Mouse (Mus musculus) bone marrow, adult 2 months (tissue): ENCODE measurements around the gene Nhlrc4. TPM values are rescaled to one million over a fixed set of nuclear protein-coding genes. Genes with fewer than 3 reads are reported as not detected.

Experiments
- H3K27ac ChIP-seq: fragments of 200-500 bp; 2 replicates; pipeline ENCODE4 v1.5.1; 2012; ENCODE audit warnings: low read depth, mild to moderate bottlenecking, control low read depth, inconsistent platforms, low read length; ENCODE audit not compliant: control insufficient read depth, poor library complexity, insufficient read depth
- H3K4me1 ChIP-seq: fragments of 200-500 bp; 2 replicates; pipeline ENCODE4 v1.6.1; 2011; ENCODE audit warnings: low read length; ENCODE audit not compliant: control insufficient read depth, insufficient read depth
- H3K4me3 ChIP-seq: fragments of 200-500 bp; replicated peaks from 2 replicates; pipeline ENCODE3; 2011; ENCODE audit warnings: mild to moderate bottlenecking, low read depth, low read length, control low read depth; ENCODE audit not compliant: control insufficient read depth
- CTCF ChIP-seq: fragments of 200-500 bp; IDR thresholded peaks from 2 replicates; pipeline ENCODE4 v1.5.1; 2011; ENCODE audit warnings: low read length, control low read depth; ENCODE audit not compliant: control insufficient read depth, insufficient read depth
- POLR2A ChIP-seq: fragments of 200-500 bp; IDR thresholded peaks from 2 replicates; pipeline ENCODE4 v1.6.1; 2011; ENCODE audit warnings: low read depth, mild to moderate bottlenecking, control low read depth, low read length, borderline replicate concordance; ENCODE audit not compliant: control insufficient read depth
- WGBS: fragments of 180-500 bp; shearing (Covaris S2); methylation state at CpG from one replicate; pipeline ENCODE4 v1.1.7; 2018; 5-methylcytosine and 5-hydroxymethylcytosine counted together
- polyA plus RNA-seq: library from polyadenylated mRNA; stranded (reverse); fragments of >200 nt; gene quantifications from 2 replicates; pipeline ENCODE4 v1.2.4, GENCODE M21; 2011; ENCODE audit warnings: low replicate concordance; ENCODE audit not compliant: missing spikeins, insufficient read depth, insufficient read length

The Nhlrc4 gene
- polyA plus RNA-seq, 1 experiment, result 6.8 TPM

DNA sequence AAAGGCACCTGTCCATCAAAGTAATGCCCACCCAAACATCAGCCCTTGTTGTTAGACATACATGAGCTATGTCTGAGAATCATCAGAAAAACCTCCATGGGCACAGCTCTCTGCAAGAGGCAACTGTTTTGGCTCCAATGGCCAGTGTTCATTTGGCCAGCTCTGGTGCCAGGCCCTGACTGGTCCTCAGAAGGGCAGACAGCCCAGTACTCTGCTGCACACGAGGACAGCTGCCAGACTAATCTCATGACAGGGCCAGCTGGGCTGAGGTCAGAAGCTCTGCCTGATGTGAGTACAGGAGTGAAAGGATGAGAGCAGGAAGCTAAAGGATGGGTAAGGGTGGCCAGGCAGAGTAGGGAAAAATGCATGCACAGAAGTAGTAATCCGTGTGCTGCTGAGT is 19.4 kb downstream of the Nhlrc4 start:
- no peak overlapping the region for H3K27ac ChIP-seq
- WGBS, result 83% methylated on average over 2 of the region's 2 CpGs
- H3K4me3 ChIP-seq, result no peak overlapping the region
- H3K4me1 ChIP-seq, result no peaks in the 10 kb centered on the region
- no peak for TF ChIP-seq POLR2A
- TF ChIP-seq CTCF, result no peak

DNA sequence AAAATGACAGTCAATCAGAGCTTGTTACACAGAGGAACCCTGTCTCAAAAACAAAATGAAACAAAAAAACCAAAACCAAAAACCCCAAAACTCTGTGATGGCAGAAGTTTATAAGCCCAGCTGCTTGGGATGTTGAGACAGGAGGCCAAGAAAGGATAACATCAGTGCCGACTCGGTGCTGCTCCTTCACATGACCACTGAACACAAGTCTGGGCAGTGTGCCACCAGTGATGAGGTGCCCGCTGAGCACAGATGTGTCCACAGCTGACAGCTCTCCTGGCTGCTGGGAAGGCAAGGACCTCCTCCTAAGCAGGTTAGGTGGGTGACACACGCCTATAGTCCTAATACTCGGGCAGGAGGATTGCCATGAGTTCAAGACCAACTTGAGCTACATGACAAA is 22.6 kb downstream of the Nhlrc4 start:
- 40% methylated on average over 5 of the region's 5 CpGs for WGBS

DNA sequence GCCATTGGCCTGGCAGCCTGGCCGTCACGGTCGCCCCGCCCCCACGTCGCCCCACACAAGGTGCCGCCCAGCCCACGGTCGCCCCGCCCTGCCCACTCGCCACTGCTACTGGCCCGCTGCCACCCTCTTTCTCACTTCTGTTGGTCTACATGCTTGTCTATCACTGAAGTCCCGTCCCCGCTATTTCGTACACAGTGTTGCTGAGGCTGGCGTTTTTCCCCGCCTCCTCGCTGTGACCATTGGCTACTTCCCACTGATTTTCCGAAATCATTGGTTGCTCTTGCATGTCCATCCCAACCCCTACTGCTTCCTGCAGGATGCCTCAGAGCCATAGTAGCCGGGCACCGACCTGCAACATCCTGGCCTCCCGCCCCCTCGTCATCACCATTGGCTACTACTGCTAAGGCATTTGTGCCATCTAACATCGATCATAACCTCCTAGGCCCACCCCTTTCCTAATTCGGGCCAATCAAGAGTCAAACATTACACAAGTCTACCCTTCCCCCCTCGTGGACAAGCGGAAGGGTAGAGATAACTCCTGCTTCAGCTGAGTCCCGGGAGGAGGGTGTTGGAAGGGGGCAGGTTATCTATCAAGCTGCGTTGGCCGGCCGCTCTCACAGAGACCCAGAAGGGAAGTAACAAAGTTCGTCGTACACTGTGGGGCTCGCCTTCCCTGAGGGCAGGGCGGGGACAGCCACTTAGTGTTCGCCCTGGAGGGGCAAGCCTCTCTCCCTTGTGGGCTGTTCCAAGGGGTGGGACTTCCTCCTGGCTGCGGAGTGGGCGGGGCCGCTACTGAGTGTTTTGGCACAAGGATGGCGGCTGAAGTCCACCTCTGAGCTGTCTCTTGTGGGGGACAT is 24.7 kb downstream of the Nhlrc4 start:
- H3K27ac ChIP-seq, result peak overlapping the region; percentile 94
- TF ChIP-seq POLR2A, result peak; percentile 43; the same call in 1 of the 2 replicates
- TF ChIP-seq CTCF, result 0 out of 2 replicates have a peak, but pooled peaks have one; percentile 8
- peak overlapping the region; percentile 88 for H3K4me3 ChIP-seq
- under 1% methylated on average over 40 of the region's 40 CpGs for WGBS
- H3K4me1 ChIP-seq, result peaks cover 2% of the 10 kb centered on the region; the same call in 1 of the 2 replicates

More for the DNA sequence above, 22.6 kb downstream of the Nhlrc4 start:
- H3K4me3 ChIP-seq, result no peak overlapping the region
- TF ChIP-seq CTCF (no peak), POLR2A (no peak)
- H3K27ac ChIP-seq, result no peak overlapping the region
- H3K4me1 ChIP-seq, result peaks cover 2% of the 10 kb centered on the region; the same call in 1 of the 2 replicates

DNA sequence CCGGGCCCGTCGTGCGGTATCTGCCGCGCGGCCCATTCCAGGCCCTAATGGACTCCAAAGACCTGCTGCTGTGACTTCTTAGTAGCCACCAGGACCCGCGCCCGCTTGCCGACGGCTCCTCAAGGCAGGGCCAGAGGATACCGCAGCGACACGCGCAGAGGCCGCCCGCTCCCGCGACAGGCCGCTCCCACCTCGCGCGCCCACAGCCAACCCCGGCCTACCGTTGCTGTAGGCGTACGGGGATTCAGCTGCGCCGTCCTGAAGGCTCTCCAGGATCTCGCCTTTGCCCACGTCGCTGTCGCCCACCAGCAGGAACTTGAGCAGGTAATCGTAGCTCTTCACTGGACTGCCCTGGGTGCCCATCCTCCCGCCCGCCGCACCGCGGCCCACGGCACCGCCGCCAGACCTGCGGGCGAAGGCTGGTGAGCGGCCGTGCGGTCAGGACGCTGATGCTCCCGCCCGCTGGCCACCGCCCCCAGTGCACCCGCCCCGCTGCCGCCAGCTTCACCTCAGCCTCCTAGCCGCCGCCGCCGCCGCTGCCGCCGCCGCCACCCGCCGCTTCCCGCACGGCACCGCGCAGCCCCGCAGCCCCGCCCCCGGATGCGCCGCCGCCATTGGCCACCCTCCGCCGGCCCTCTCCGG is 25.5 kb downstream of the Nhlrc4 start, which contains the start of gene Rab40c:
Gene Rab40c (minus strand): TSS at position 584 of the 642 bp plus-strand sequence.
- H3K4me1 ChIP-seq, result peaks cover 2% of the 10 kb centered on the region; the same call in 1 of the 2 replicates
- TF ChIP-seq POLR2A, result no peak
- no peak for TF ChIP-seq CTCF

DNA sequence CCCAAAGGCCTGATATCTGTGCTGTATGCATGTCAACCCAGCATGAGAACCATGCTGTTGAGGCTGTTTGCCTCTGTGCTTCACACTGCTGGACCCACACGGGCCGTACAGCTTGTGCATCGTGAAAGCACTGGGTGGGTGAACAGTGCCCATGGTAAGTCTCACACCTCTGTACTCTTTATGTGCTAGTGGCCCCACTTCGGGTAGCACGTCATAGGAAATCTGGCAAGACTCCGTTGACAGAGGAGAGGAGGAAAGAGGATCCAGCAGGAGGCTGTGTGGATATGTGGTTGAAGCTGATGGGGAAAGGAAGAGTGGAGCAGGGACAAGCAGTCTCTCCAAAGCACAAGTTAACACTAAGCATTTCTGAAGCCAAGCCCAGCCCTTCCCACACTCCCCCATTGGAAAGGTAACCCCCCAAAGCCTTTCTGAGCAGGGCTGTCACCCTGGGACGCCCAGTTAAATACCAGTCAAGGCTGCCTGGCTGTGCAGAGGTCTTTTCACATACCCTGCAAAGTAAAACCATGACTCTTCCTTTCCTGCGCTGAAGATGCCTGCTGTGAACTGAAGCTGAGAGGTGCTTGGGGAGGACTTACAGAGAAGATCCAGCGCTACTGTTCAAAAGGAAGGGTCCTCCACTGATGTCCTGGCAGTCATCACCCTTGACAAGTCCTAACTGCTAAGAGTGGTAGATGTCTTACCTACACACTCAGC is 26.6 kb downstream of the Nhlrc4 start:
- 84% methylated on average over 9 of the region's 9 CpGs for WGBS
- H3K4me1 ChIP-seq, result peaks cover 4% of the 10 kb centered on the region; the same call in 1 of the 2 replicates
- H3K4me3 ChIP-seq, result no peak overlapping the region
- no peak for TF ChIP-seq CTCF
- no peak for TF ChIP-seq POLR2A
- H3K27ac ChIP-seq, result no peak overlapping the region

More for the DNA sequence above, 25.5 kb downstream of the Nhlrc4 start, which contains the start of gene Rab40c:
- Histone ChIP-seq H3K27ac (peak within 1 kb of the TSS; percentile 94), H3K4me3 (peak within 1 kb of the TSS; percentile 100)
- under 1% methylated on average over 59 of the region's 78 CpGs for WGBS

DNA sequence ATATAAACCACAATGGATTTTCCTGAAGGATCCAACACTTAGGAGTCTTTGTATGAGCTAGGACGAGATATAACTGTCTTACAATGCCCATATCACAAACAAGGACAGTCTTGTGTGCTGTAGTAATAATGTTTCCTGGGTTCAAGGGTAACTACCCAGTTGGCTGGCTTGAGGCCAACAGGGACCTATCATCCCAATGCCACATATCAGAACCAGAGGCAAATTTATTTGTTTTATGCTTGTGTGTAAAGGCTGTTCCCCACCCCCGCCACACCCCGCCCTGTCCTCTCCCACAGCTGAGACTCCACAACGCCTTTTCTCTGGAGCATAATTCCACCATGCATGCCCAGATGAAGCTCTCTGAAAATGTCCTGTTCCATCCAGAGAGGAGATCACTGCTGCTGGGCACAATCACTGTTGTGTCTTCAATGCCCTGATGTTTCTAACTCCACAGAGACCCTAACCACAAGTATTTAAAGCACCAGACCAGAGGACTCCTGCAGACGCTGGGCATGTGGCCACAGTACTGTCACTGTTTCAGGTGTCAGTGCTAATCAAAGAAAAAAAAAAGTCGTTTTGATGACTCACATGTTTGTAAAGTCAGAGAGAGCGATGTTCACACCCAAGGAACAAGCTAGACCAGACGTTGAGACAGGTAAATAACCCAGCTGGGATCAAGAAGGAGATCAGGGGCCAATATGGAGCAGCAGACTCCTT is 27.7 kb downstream of the Nhlrc4 start:
- Histone ChIP-seq H3K4me3 (no peak overlapping the region), H3K27ac (no peak overlapping the region), H3K4me1 (peaks cover 4% of the 10 kb centered on the region; the same call in 1 of the 2 replicates)
- TF ChIP-seq CTCF, result no peak
- TF ChIP-seq POLR2A, result no peak
- WGBS, result 73% methylated on average over 8 of the region's 8 CpGs

DNA sequence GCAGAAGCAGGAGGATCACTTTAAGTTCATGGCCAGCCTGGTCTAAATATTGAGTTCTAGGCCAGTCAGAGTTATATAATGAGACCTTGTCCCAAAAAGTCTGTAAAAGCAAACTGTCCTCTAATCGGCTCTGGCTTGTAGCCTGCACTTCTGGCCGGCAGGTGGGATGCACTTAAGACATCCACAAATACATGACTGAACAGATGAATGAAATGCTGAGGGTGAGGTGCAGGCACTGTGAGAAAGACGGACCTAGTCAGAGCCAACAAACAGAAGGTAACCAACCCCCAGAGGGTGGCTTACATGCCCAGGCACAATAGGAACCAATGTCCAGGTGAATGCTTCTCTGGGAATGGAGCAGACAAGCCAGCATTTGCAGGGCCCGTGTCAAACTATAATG is 30.5 kb downstream of the Nhlrc4 start:
- H3K4me3 ChIP-seq, result no peak overlapping the region
- WGBS, result 62% methylated on average over 4 of the region's 4 CpGs
- H3K27ac ChIP-seq, result no peak overlapping the region
- TF ChIP-seq CTCF (no peak), POLR2A (no peak)
- peaks cover 4% of the 10 kb centered on the region; the same call in 1 of the 2 replicates for H3K4me1 ChIP-seq

DNA sequence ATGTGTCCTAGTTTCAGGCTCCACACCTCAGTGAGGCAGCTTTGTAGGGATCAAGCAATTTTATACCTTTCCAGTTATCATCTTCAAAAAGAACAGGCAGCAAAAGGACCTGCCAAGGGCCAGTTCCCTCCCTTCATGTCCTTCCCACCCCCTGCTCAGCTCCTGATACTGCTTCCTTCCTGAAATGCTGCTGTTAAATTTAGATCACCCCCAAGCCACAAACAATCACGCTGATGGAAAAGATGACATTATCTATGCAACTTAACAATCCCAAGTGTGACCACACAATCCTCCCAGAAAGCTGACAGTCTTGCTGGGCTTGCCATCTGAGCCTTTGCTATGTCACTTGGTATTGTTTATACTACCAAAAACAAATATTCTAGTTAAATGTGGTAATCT is 30.9 kb downstream of the Nhlrc4 start:
- Histone ChIP-seq H3K4me3 (no peak overlapping the region), H3K27ac (no peak overlapping the region), H3K4me1 (peaks cover 4% of the 10 kb centered on the region; the same call in 1 of the 2 replicates)
- WGBS, result 0% methylated on average over 1 of the region's 1 CpGs
- TF ChIP-seq CTCF (no peak), POLR2A (no peak)
